Mouse (Mus musculus) ES-Bruce4 (cell line): ENCODE measurements around the gene Rptor. TPM values are rescaled to one million over a fixed set of nuclear protein-coding genes. Genes with fewer than 3 reads are reported as not detected.

ENCODE experiments used
- H3K27ac ChIP-seq: 2 replicates; pipeline ENCODE4 v1.5.1; 2012; ENCODE audit warnings: low read length, inconsistent platforms; ENCODE audit not compliant: insufficient read depth
- H3K27me3 ChIP-seq: 2 replicates; pipeline ENCODE4 v1.6.1; 2012; ENCODE audit warnings: mild to moderate bottlenecking, low read length, inconsistent platforms; ENCODE audit not compliant: control insufficient read depth, poor library complexity, insufficient read depth, severe bottlenecking
- H3K36me3 ChIP-seq: 2 replicates; pipeline ENCODE4 v1.6.1; 2012; ENCODE audit warnings: inconsistent platforms, mild to moderate bottlenecking, low read length, moderate library complexity; ENCODE audit not compliant: control insufficient read depth, poor library complexity, insufficient read depth, severe bottlenecking
- H3K4me1 ChIP-seq: one replicate; pipeline ENCODE4 v1.8.1; 2011; ENCODE audit warnings: low read length; ENCODE audit not compliant: control insufficient read depth, insufficient read depth
- H3K4me3 ChIP-seq: 2 replicates; pipeline ENCODE4 v1.5.1; 2011; ENCODE audit warnings: low read depth, mild to moderate bottlenecking, low read length
- H3K9ac ChIP-seq: 2 replicates; pipeline ENCODE4 v1.6.1; 2012; ENCODE audit warnings: low read depth, mild to moderate bottlenecking, inconsistent platforms; ENCODE audit not compliant: poor library complexity, severe bottlenecking
- H3K9me3 ChIP-seq: replicated peaks from 2 replicates; pipeline ENCODE4 v1.6.1; 2012; ENCODE audit warnings: mild to moderate bottlenecking, low read length, inconsistent platforms; ENCODE audit not compliant: control insufficient read depth, poor library complexity, insufficient read depth, severe bottlenecking
- CTCF ChIP-seq: IDR thresholded peaks from one replicate; pipeline ENCODE4 v1.8.1; 2011; ENCODE audit warnings: low read depth, low read length
- EP300 ChIP-seq: IDR thresholded peaks from 2 replicates; pipeline ENCODE4 v1.6.1; 2011; ENCODE audit warnings: low read depth, low read length; ENCODE audit not compliant: insufficient read depth
- POLR2A ChIP-seq: IDR thresholded peaks from one replicate; pipeline ENCODE4 v1.8.1; 2011; ENCODE audit warnings: low read length; ENCODE audit not compliant: insufficient read depth
- polyA plus RNA-seq: library from polyadenylated mRNA; stranded (reverse); fragments of >200 nt; gene quantifications from 2 replicates; pipeline ENCODE4 v1.2.4, GENCODE M21; 2011; ENCODE audit warnings: low read depth; ENCODE audit not compliant: missing spikeins, insufficient read depth, insufficient read length

Gene Rptor
- polyA plus RNA-seq, 1 experiment: 41.5 TPM

DNA sequence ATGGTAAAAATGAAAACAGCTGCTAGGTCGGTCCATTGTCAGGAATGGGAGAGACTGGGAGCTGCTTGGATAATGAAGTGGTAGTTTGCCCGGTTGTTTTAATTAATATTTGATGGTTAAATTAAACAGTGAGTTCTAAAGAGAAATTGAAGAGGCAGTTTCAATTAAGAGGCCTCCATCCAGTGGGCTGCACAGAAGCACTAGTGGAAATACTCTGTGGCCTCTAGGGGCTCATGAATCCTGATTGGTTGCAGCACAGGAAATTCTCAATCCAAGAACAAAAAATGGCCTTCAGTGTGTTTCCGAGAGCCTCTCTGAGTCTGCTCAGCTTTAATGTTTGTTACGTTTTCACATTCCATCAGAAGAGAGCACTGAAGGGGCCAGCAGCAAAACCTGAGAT is 141.7 kb downstream of the Rptor start:
- Histone ChIP-seq H3K27me3 (no peaks in the 10 kb centered on the region), H3K4me3 (no peak overlapping the region), H3K27ac (no peak overlapping the region), H3K9me3 (no peaks in the 10 kb centered on the region), H3K9ac (no peak overlapping the region), H3K36me3 (no peaks in the 10 kb centered on the region), H3K4me1 (peaks cover 5% of the 10 kb centered on the region)
- TF ChIP-seq POLR2A (no peak), CTCF (no peak), EP300 (no peak)

DNA sequence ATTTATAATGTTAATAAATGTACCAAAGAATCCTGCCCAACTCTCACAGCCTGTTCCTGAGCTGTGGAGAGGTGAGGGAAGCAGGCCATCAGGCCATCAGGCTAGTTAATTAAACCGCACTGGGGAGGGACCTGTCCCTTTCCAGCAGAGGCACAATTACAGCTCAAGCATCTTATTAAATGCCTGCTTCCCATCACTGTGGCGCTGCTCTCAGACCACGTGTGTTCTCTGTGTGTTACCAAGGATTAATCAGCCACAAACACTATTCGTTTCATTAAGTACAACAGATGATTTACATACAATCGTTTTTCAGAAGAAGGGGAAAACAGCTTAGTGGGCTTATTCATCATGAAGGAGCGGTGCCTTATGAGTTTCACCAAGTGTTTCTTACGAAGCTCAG is 142.6 kb downstream of the Rptor start:
- no peaks in the 10 kb centered on the region for H3K27me3 ChIP-seq
- TF ChIP-seq EP300 (no peak), POLR2A (no peak), CTCF (no peak)
- no peak overlapping the region for H3K4me3 ChIP-seq
- peaks cover 5% of the 10 kb centered on the region for H3K4me1 ChIP-seq
- no peak overlapping the region for H3K9ac ChIP-seq
- no peaks in the 10 kb centered on the region for H3K9me3 ChIP-seq
- H3K27ac ChIP-seq: no peak overlapping the region
- no peaks in the 10 kb centered on the region for H3K36me3 ChIP-seq

DNA sequence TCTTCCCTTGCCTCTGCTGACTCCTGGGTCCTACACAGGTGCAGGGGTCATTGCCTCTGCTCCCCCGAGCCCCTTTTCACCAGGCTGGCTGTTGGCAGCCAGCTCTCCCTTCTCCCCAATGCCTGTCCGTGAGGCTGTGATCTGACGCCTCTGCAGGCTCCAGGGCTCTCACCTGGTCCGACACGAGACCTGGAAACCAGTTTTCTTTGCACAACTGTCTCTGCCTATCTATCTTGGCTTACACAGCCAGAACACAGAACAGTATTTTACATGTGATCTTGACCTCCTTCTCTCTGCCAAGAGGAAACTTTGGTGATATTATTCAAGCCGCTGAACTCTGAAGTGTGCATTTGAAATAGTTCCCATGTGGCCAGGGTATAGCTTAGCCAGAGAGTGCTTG is 151.8 kb downstream of the Rptor start:
- Histone ChIP-seq H3K9me3 (no peaks in the 10 kb centered on the region), H3K27ac (no peak overlapping the region), H3K4me1 (no peaks in the 10 kb centered on the region), H3K4me3 (no peak overlapping the region), H3K9ac (no peak overlapping the region), H3K36me3 (no peaks in the 10 kb centered on the region), H3K27me3 (no peaks in the 10 kb centered on the region)
- TF ChIP-seq EP300 (no peak), CTCF (no peak), POLR2A (no peak)

DNA sequence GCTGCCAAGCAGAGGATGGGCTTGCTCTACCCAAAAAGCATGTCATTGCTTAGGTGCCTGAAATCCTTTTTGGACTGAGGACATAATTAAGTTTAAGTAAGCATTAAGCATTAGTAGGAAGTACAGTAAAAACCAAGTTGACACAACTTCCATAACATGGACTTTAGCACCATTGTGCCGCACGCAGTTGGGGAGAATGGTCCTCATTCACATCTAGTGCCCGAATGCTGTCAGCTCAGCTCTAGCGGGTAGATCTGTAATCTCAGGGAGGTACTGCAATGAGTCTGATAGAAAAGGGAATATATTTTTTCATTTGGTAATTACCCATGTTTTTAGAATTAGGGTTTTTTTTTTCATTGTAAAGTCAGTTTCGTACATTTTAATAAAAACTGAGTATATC is 155.5 kb downstream of the Rptor start:
- no peaks in the 10 kb centered on the region for H3K27me3 ChIP-seq
- no peak overlapping the region for H3K27ac ChIP-seq
- no peaks in the 10 kb centered on the region for H3K36me3 ChIP-seq
- no peak overlapping the region for H3K4me3 ChIP-seq
- no peaks in the 10 kb centered on the region for H3K9me3 ChIP-seq
- TF ChIP-seq EP300: no peak
- no peak for TF ChIP-seq CTCF
- no peak for TF ChIP-seq POLR2A
- H3K4me1 ChIP-seq: no peaks in the 10 kb centered on the region
- H3K9ac ChIP-seq: no peak overlapping the region

DNA sequence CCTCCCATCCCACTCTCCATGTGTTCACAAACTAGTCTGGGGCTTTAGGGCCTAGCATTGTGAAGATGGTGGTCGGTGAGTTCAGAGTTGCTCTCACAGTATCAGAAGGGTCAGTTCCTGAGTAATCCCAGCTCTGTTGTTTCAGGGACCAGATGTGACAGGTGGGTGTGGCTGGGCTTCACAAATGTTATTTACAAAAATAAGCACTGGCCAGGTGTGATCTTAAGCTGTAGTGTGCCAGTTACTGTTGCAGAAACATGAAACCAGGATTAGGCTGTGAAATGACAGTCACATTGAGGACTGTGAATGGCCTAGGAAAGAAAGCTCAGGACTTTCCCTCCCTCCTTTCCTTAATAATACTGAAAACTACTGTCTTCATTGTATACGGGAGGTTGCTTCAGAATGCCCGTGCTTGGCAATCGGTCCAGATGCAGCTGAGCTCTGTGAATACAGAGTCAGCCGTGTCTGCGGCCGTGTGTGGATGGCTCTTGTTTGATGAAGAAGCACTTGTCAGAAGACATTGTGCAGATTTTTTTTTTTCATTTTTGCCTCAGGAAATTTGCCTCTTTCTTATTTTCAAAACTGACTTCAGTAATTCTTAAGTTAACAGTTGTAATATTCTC is 156.1 kb downstream of the Rptor start:
- H3K4me1 ChIP-seq: no peaks in the 10 kb centered on the region
- H3K36me3 ChIP-seq: no peaks in the 10 kb centered on the region
- no peak overlapping the region for H3K27ac ChIP-seq
- H3K9me3 ChIP-seq: no peaks in the 10 kb centered on the region
- no peak overlapping the region for H3K9ac ChIP-seq
- TF ChIP-seq POLR2A (no peak), CTCF (no peak), EP300 (no peak)
- no peak overlapping the region for H3K4me3 ChIP-seq
- no peaks in the 10 kb centered on the region for H3K27me3 ChIP-seq

DNA sequence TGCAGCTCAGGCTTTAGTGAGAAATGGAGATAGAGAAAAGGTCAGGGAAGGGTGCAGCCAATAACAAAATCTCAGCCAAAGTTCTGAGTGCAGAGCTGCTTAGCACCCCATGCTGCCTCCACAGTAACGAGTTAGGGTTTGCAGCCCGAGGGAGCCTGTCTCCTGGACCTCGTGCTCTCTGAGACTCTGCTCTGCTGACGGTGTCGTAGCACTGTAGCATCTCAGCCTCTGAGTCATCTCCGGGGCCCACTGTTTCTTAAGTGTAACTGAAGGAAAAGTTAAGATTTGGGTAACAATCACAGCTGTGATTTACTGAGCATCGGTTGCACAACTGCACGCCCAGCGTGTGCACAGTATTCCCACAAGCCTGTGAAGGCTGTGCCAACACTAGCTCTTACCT is 160.2 kb downstream of the Rptor start:
- H3K9ac ChIP-seq: no peak overlapping the region
- H3K9me3 ChIP-seq: no peaks in the 10 kb centered on the region
- H3K4me3 ChIP-seq: no peak overlapping the region
- H3K27ac ChIP-seq: no peak overlapping the region
- no peaks in the 10 kb centered on the region for H3K27me3 ChIP-seq
- no peaks in the 10 kb centered on the region for H3K36me3 ChIP-seq
- H3K4me1 ChIP-seq: no peaks in the 10 kb centered on the region
- TF ChIP-seq POLR2A (no peak), CTCF (no peak), EP300 (no peak)
